Mouse (Mus musculus): ENCODE data around the gene A930004D18Rik.
"Not testable (repeated sequence)": the region's sequence is repeated elsewhere in the genome, so short reads cannot be mapped to it uniquely, and the experiment has no call there.

Gene A930004D18Rik

GRCm38 (mm10) chr2:18004286-18004685 is 33.3 kb downstream of the A930004D18Rik start:
- DNase-seq, result no peak

- no peak for DNase-seq
Measured at GRCm38 (mm10) chr2:18002306-18002705, 35.2 kb downstream of the A930004D18Rik start.

GRCm38 (mm10) chr2:17996858-17997257 is 40.7 kb downstream of the A930004D18Rik start, which contains the start of gene H2al2a:
H2al2a (minus strand) TSS chr2:17996958.
- DNase-seq, result no peak

- DNase-seq, result no peak
Measured at GRCm38 (mm10) chr2:17989562-17989961, 48.0 kb downstream of the A930004D18Rik start.

- DNase-seq, result no peak
Measured at GRCm38 (mm10) chr2:17989115-17989514, 48.4 kb downstream of the A930004D18Rik start.

- no peak for DNase-seq
Measured at GRCm38 (mm10) chr2:17986694-17987093, 50.8 kb downstream of the A930004D18Rik start.

- DNase-seq, result no peak
Measured at GRCm38 (mm10) chr2:17984774-17985173, 52.8 kb downstream of the A930004D18Rik start.

GRCm38 (mm10) chr2:17982747-17983146 is 54.8 kb downstream of the A930004D18Rik start:
- no peak for DNase-seq

- no peak for DNase-seq
Measured at GRCm38 (mm10) chr2:17978706-17979105, 58.8 kb downstream of the A930004D18Rik start.

GRCm38 (mm10) chr2:17978251-17978650 is 59.3 kb downstream of the A930004D18Rik start:
- not testable (repeated sequence) for DNase-seq

GRCm38 (mm10) chr2:17977645-17978044 is 59.9 kb downstream of the A930004D18Rik start:
- not testable (repeated sequence) for DNase-seq

- DNase-seq, result no peak
Measured at GRCm38 (mm10) chr2:17975601-17976327, 61.8 kb downstream of the A930004D18Rik start.

All from thymus, postnatal 14 days (tissue).